Mouse (Mus musculus) neutrophil, adult 5-6 weeks (primary cell): ENCODE results near the gene Mtap. TPM values are rescaled to one million over a fixed set of nuclear protein-coding genes. Genes with fewer than 3 reads are reported as not detected.

Experiments used
- ATAC-seq: fragments of 151-379, 151-347 bp; 2 replicates; pipeline ENCODE4 v1.8.0; 2017; ENCODE audit warnings: mild to moderate bottlenecking, moderate TSS enrichment; ENCODE audit not compliant: insufficient number of reproducible peaks, poor library complexity, low FRiP score, severe bottlenecking; ENCODE audit errors: extremely low read depth
- total RNA-seq: library from RNA; stranded (forward); fragments of 200-1000 nt; gene quantifications from 2 replicates; pipeline ENCODE4 v1.2.3, GENCODE M21; 2017

Mtap gene
- total RNA-seq, 1 experiment from 2014 or later = 19.4 TPM

DNA sequence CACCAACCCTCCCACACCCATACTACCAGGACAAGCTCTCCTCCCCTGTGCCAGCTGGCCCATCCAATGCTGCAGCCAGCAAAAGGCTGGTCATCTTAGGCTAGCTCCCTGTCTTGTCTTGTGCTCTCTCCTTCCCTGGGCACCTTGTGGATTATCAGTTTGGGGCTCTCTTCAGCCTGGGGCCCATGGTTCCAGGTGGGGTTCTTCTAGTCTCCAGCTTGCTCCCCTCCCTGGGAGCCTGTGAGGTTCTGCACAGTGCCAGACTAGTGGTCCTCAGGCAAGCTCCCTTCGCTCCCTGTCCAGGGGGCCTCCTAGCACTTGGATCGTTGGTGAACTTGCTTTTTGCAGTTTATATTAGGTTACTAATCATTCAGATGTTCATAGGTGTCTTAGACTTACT, 44.7 kb downstream of the Mtap start:
- ATAC-seq = no peak

DNA sequence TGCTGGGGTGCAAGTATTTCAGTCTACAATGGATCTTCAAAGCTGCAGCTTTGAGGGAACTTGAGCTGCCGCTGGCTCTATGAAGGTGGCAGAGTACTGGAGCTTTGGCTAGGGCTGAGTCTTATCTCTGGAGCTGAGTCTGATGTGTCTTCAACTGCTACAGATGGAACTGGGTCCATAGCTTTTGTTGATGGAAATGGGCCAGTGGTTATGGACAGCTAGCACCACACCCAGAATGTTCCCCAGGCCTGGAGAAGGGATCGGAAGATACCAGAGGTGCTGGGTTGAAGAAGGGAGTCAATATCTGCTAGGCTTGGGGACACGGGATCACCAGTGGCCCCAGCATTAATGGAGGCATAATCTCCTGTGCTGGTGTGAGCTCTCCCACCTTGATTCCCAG, 45.6 kb downstream of the Mtap start:
- ATAC-seq = no peak

DNA sequence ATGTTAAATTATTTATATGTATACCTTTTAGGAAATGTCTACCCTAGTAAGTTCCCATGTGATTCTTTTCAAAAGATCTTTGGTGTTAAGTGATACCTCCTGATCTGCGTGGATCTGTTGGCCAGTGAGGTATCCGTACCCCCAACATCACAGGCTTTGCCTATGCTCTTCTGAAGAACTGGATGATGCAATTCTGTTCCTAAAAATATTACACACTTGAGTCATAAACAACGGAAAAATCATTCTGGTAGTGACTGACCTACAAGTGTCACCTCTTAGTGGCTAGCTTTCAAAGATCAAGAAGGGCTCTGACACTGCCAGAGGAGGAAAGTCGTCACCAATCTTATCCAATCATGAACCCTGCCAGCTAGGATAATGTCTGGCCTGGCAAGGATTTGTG, 58.6 kb downstream of the Mtap start:
- ATAC-seq = no peak

DNA sequence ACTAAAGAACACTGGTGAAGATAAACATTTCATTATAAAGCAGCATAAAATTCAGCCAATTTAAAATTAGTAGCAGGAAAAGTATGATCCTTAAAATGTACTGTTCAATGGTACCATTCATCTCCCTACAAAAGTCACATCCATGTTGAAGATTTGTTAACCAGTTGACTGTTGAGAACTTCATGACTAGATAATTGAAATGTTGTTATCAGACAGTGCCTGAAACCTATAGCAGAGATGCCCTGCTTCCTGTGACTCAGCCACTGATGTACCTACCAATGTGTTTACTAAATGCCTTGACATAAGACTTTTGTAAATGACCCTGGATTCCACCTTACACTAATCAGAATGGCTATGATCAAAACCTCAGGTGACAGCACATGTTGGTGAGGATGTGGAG, 60.2 kb downstream of the Mtap start:
- ATAC-seq = no peak

DNA sequence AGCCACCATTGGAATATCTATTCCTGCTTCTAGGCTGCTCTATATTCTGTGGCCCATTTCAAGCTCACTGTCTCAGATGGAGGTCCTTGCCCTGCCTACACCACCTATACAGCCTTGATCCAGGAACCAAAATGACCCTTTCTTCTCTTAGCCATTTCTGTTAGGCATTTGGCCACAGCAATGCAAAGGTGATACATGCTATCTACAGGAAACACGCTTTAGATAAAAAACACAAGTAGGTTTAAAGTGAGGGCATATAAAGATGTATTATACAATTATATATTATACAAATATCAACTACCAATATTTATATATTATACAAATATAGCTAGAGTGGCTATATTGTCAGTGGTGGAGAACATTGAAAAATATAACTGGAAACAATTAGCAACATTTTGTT, 63.9 kb downstream of the Mtap start:
- ATAC-seq = no peak

DNA sequence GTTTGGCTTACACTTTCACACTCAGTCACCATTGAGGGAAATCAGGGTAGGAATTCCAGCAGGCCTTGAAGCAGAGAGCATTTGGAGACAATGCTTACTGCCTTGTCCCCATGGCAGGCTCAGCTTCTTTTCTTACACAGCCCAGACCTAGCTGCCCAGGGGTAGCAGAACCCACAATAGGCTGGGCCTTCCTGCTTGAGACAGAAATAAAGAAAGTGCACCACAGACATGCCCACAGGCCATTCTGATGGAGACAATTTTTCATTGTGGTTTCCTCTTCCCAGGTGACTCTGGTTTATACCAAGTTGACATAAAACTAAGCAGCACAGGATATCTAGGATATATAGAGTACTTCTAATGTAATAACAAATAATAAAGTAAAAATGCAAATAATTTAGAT, 72.4 kb downstream of the Mtap start:
- ATAC-seq = no peak

DNA sequence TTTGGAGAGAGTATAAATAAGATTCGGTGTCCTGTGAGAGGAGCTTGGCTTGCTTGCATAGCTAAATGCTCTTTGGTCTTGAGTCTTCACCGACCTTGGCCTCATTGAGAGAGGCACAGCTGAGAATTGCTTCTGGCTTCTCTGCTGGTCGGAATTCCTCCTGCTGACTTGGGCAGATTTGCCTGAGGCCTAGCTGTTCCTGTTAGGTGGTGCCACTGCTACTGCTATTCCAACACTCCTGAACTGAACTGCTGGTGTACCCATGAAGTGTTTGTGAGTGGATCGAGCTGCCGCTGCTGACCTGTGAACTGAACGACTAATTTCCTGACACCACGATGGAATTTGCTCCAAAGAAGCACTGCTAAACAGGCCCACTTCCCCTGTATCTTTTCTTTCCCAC, 73.4 kb downstream of the Mtap start:
- no peak for ATAC-seq

DNA sequence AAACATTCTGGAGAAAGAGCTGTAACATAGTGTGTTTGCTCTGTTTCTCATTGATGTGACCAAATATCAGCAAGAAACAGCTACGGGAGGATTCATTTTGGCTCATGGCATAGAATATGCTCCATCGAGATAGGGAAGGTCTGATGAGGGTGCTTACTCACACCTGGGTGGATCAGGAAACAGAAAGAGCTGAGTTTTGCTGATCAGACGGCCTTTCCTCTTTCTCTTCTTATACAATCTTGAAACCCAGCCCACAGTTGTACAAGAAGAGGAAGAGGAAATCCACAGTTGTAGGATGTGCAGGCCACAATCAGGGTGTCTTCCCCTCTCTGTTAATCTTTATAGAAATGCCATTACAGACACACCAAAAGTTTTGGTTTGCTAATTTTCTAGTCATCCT, 75.3 kb downstream of the Mtap start:
- ATAC-seq = peak; percentile 53; the same call in 1 of the 2 replicates

Other genes starting within 250 kb of the Mtap start
- gene Cdkn2a, start 157.5 kb downstream of the Mtap start, total RNA-seq = not detected in 2 replicates
- gene Cdkn2b, start 173.9 kb downstream of the Mtap start, total RNA-seq = not detected in 2 replicates